Mouse (Mus musculus) bone marrow macrophage, adult 2 months (primary cell): ENCODE measurements around the gene Krt75. TPM values are rescaled to one million over a fixed set of nuclear protein-coding genes. Genes with fewer than 3 reads are reported as not detected.
A peak's percentile ranks its signal among the peaks of the same experiment; 100 is the strongest.
"Not testable (repeated sequence)": the region's sequence is repeated elsewhere in the genome, so short reads cannot be mapped to it uniquely, and the experiment has no call there.

ENCODE experiments used
- H3K27ac ChIP-seq: 2 replicates; pipeline ENCODE4 v1.5.1; 2012; ENCODE audit warnings: low read depth, low read length; ENCODE audit not compliant: insufficient read depth
- H3K4me1 ChIP-seq: 2 replicates; pipeline ENCODE4 v1.6.1; 2012; ENCODE audit warnings: low read length; ENCODE audit not compliant: control insufficient read depth, insufficient read depth
- H3K4me3 ChIP-seq: 2 replicates; pipeline ENCODE4 v1.5.1; 2012; ENCODE audit warnings: mild to moderate bottlenecking, low read length, moderate library complexity; ENCODE audit not compliant: insufficient read depth
- CTCF ChIP-seq: IDR thresholded peaks from 2 replicates; pipeline ENCODE4 v1.5.1; 2012; ENCODE audit warnings: low read depth, mild to moderate bottlenecking, low read length, moderate library complexity
- POLR2A ChIP-seq: IDR thresholded peaks from 2 replicates; pipeline ENCODE4 v1.6.1; 2012; ENCODE audit warnings: mild to moderate bottlenecking, low read depth, low read length, borderline replicate concordance
- polyA plus RNA-seq: library from polyadenylated mRNA; stranded (reverse); fragments of >200 nt; gene quantifications from 2 replicates; pipeline ENCODE4 v1.2.4, GENCODE M21; 2012; ENCODE audit not compliant: missing spikeins, insufficient read depth, insufficient read length

The Krt75 gene
- polyA plus RNA-seq, 1 experiment, result not detected

GRCm38 (mm10) chr15:101522556-101523232 is 51.0 kb downstream of the Krt75 start:
- Histone ChIP-seq H3K4me1 (no peaks in the 10 kb centered on the region), H3K4me3 (no peak overlapping the region), H3K27ac (no peak overlapping the region)
- TF ChIP-seq CTCF, result no peak
- no peak for TF ChIP-seq POLR2A

- no peak overlapping the region for H3K27ac ChIP-seq
- TF ChIP-seq CTCF (peak; percentile 73), POLR2A (no peak)
- H3K4me1 ChIP-seq, result no peaks in the 10 kb centered on the region
- H3K4me3 ChIP-seq, result no peak overlapping the region
Measured at GRCm38 (mm10) chr15:101519792-101520191, 53.9 kb downstream of the Krt75 start.

GRCm38 (mm10) chr15:101517161-101517560 is 56.5 kb downstream of the Krt75 start, which contains the start of gene Gm49425:
TSS of gene Gm49425 (minus strand) at chr15:101517261.
- H3K4me1 ChIP-seq, H3K4me3 ChIP-seq, H3K27ac ChIP-seq: not testable (repeated sequence)

Other genes with a start within 250 kb of the Krt75 start
- 14.8 and 15.6 TPM in 2 replicates for gene Krt80, start 203.7 kb downstream of the Krt75 start, polyA plus RNA-seq
- 0.48 TPM in 1 of 2 replicates, not detected in the other for gene Krt7, start 162.9 kb downstream of the Krt75 start, polyA plus RNA-seq
- not detected in 2 replicates for gene Krt87, start 135.1 kb downstream of the Krt75 start, polyA plus RNA-seq
- gene Krt88, start 126.2 kb downstream of the Krt75 start, polyA plus RNA-seq, result not detected in 2 replicates
- gene Krt81, start 110.2 kb downstream of the Krt75 start, polyA plus RNA-seq, result not detected in 2 replicates
- not detected in 2 replicates for gene Krt86, start 100.4 kb downstream of the Krt75 start, polyA plus RNA-seq
- gene Krt83, start 82.4 kb downstream of the Krt75 start, polyA plus RNA-seq, result not detected in 2 replicates
- gene Gm49425, start 56.6 kb downstream of the Krt75 start, polyA plus RNA-seq, result not detected in 2 replicates
- gene Krt84, start 41.1 kb downstream of the Krt75 start, polyA plus RNA-seq, result not detected in 2 replicates
- gene Krt82, start 23.2 kb downstream of the Krt75 start, polyA plus RNA-seq, result not detected in 2 replicates
- not detected in 2 replicates for gene Krt90, start 11.0 kb downstream of the Krt75 start, polyA plus RNA-seq
- gene Gm5414, start 54.3 kb upstream of the Krt75 start, polyA plus RNA-seq, result not detected in 2 replicates
- not detected in 2 replicates for gene Gm5478, start 73.5 kb upstream of the Krt75 start, polyA plus RNA-seq
- gene Krt6b, start 106.4 kb upstream of the Krt75 start, polyA plus RNA-seq, result not detected in 2 replicates
- gene Krt6a, start 120.4 kb upstream of the Krt75 start, polyA plus RNA-seq, result not detected in 2 replicates
- gene Krt5, start 139.0 kb upstream of the Krt75 start, polyA plus RNA-seq, result 0.36 TPM in 1 of 2 replicates, not detected in the other
- not detected in 2 replicates for gene Krt71, start 169.2 kb upstream of the Krt75 start, polyA plus RNA-seq
- gene Krt72, start 212.6 kb upstream of the Krt75 start, polyA plus RNA-seq, result not detected in 2 replicates
- not detected in 2 replicates for gene Krt73, start 228.4 kb upstream of the Krt75 start, polyA plus RNA-seq
- gene Krt2, start 244.3 kb upstream of the Krt75 start, polyA plus RNA-seq, result not detected in 2 replicates